Mouse (Mus musculus) kidney, postnatal 0 days (tissue): ENCODE results near the gene Slc7a7. TPM values are rescaled to one million over a fixed set of nuclear protein-coding genes. Genes with fewer than 3 reads are reported as not detected.
A peak's percentile ranks its signal among the peaks of the same experiment; 100 is the strongest.

Source experiments
- ATAC-seq: fragments of 200-750 bp; cut with Nextera tagmentation; replicated peaks from 2 replicates; pipeline ENCODE4 v1.8.0; 2017; ENCODE audit warnings: low read depth, moderate number of reproducible peaks, moderate TSS enrichment, moderate library complexity; ENCODE audit not compliant: low FRiP score
- DNase-seq: peaks from one replicate; pipeline ENCODE4 v3.0.0-alpha.2; 2016; ENCODE audit warnings: low spot score
- H3K27ac ChIP-seq: fragments of 300-500 bp; sonication (generic); 2 replicates; pipeline ENCODE4 v1.5.1; 2014; ENCODE audit warnings: mild to moderate bottlenecking
- H3K27me3 ChIP-seq: fragments of 300-500 bp; sonication (generic); 2 replicates; pipeline ENCODE4 v1.6.1; 2014; ENCODE audit warnings: low read length, mixed read lengths; ENCODE audit not compliant: insufficient read depth
- H3K36me3 ChIP-seq: fragments of 300-500 bp; sonication (generic); 2 replicates; pipeline ENCODE4 v1.6.1; 2014; ENCODE audit warnings: low read length, mixed read lengths; ENCODE audit not compliant: insufficient read depth
- H3K4me1 ChIP-seq: fragments of 300-500 bp; sonication (generic); replicated peaks from 2 replicates; pipeline ENCODE4 v1.6.1; 2014; ENCODE audit warnings: antibody characterized with exemption, low read length, mixed read lengths; ENCODE audit not compliant: insufficient read depth
- H3K4me2 ChIP-seq: fragments of 300-500 bp; sonication (generic); 2 replicates; pipeline ENCODE4 v1.6.1; 2014; ENCODE audit warnings: mild to moderate bottlenecking, low read length, moderate library complexity, mixed read lengths
- H3K4me3 ChIP-seq: fragments of 300-500 bp; sonication (generic); replicated peaks from 2 replicates; pipeline ENCODE4 v1.5.1; 2014; ENCODE audit warnings: low read depth, low read length
- H3K9ac ChIP-seq: fragments of 300-500 bp; sonication (generic); 2 replicates; pipeline ENCODE4 v1.6.1; 2014; ENCODE audit warnings: low read depth, low read length
- H3K9me3 ChIP-seq: fragments of 300-500 bp; sonication (generic); replicated peaks from 2 replicates; pipeline ENCODE4 v1.6.1; 2016; ENCODE audit warnings: low read length, inconsistent platforms, mixed read lengths
- CTCF ChIP-seq: IDR thresholded peaks from 2 replicates; pipeline ENCODE4 v1.5.1; 2016; ENCODE audit warnings: antibody characterized with exemption, low read depth, mild to moderate bottlenecking, moderate library complexity
- WGBS: fragments of 180-500 bp; shearing (Covaris S2); extraction: QIAGEN DNeasy Blood & Tissue Kit; methylation state at CpG from one replicate; pipeline ENCODE4 v1.1.7; 2014; 5-methylcytosine and 5-hydroxymethylcytosine counted together
- polyA plus RNA-seq: library from polyadenylated mRNA; unstranded; fragments of >200 nt; fragmentation: Nextera tagmentation; extraction: Ambion mirVana; gene quantifications from 2 replicates; pipeline ENCODE4 v1.2.1, GENCODE M21; 2015

Gene Slc7a7
- polyA plus RNA-seq, 1 experiment from 2014 or later, result 27.8 TPM

DNA sequence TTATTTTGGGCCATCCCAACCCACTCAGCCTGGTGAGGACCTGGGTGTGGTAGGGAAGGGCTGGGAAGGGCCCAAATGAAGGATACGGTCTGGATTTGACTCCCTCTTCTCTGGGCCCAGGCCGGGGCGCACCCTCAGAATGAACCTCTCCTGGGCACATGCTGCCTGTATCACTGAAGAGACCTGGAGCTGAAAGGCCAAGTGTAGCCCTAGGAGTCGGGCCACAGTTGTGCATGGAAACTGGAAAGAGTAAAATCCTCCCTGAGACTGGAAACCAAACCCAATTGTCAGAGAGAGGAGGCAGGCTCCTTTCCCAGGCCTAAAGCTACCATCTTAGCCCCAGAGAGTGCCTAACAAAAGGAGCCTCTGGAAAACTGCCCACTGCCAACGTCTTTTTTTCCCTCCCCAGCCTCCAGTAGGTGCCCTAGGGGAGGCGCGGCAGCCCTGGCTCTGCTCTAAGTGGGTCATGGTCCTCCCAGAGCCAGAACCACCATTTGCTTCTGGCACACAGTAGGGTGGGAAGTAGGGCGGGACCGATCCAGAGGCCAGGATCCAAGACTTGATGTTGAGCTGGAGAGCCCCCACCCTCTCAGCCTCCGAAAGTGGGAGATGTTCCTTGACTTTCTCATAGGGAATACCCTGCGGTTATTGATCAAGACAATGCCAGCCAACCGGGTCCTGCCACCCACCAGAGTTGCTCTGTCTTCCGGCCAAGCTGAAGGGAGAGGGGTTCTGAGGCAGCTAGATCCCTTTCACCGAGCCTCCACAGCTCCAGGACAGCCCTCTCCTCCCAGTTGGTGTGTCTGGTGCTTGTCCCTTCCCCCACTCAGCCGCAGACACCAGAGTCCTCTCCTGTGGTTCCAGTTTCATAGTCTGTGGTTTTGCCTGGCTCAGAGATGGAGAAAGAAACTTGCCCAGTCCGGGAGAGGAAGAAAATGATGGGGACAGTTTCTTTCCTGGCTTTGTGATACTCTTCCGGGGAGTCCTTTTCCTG is 15.6 kb upstream of the Slc7a7 start:
- DNase-seq (peak; percentile 54), ATAC-seq (no peak)
- Histone ChIP-seq H3K4me1 (peaks cover 27% of the 10 kb centered on the region), H3K36me3 (peaks cover 21% of the 10 kb centered on the region; the same call in 1 of the 2 replicates), H3K27ac (peak overlapping the region; percentile 97), H3K9me3 (no peaks in the 10 kb centered on the region), H3K4me3 (peak overlapping the region; percentile 89), H3K4me2 (peak overlapping the region; percentile 70), H3K9ac (peak overlapping the region; percentile 98), H3K27me3 (no peaks in the 10 kb centered on the region)
- TF ChIP-seq CTCF, result no peak
- 18% methylated on average over 17 of the region's 17 CpGs for WGBS

DNA sequence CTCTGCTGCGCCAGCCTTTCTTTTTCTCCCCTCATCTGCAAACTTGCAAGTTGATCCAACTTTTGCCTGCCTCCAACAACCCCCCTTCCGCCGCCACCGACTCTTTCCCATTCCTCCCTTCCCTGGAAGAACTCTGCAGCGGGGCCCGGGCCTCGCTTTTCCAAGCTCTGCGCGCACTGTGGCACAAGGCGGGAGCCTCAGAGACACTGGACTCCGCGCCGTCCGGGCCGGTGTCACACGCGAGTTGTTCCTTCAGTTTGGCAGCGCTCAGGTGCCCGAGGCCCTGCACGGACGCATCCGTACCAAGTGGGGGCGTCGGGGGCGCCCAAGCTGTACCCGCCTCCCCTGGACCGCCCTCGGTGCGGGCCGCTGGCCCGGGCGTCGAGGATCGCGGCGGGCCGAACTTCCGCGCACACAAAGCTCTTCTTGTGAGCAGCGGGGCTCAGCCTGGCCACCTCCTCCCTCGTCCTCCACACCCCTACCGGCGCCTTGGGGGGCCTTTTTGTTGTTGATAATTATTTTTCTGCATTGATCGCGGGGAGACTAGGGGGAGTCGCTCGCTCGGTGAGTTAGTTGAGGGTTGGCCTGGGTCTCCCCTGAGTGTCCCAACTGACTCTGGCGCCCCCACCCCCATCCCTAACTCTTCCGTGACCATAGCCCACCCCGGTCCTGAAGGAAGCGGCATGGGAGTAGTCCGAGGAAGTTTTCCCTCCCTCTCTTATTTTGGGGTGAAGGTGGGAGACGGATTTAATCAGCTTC is 14.7 kb upstream of the Slc7a7 start:
- no peaks in the 10 kb centered on the region for H3K9me3 ChIP-seq
- peak; percentile 52 for ATAC-seq
- no peak for TF ChIP-seq CTCF
- H3K4me1 ChIP-seq, result peaks cover 27% of the 10 kb centered on the region
- WGBS, result 1% methylated on average over 53 of the region's 54 CpGs
- H3K36me3 ChIP-seq, result peaks cover 16% of the 10 kb centered on the region; the same call in 1 of the 2 replicates
- H3K4me3 ChIP-seq, result peak overlapping the region; percentile 89
- H3K9ac ChIP-seq, result peak overlapping the region; percentile 98
- H3K4me2 ChIP-seq, result peak overlapping the region; percentile 70
- H3K27me3 ChIP-seq, result no peaks in the 10 kb centered on the region
- H3K27ac ChIP-seq, result peak overlapping the region; percentile 97
- no peak for DNase-seq

DNA sequence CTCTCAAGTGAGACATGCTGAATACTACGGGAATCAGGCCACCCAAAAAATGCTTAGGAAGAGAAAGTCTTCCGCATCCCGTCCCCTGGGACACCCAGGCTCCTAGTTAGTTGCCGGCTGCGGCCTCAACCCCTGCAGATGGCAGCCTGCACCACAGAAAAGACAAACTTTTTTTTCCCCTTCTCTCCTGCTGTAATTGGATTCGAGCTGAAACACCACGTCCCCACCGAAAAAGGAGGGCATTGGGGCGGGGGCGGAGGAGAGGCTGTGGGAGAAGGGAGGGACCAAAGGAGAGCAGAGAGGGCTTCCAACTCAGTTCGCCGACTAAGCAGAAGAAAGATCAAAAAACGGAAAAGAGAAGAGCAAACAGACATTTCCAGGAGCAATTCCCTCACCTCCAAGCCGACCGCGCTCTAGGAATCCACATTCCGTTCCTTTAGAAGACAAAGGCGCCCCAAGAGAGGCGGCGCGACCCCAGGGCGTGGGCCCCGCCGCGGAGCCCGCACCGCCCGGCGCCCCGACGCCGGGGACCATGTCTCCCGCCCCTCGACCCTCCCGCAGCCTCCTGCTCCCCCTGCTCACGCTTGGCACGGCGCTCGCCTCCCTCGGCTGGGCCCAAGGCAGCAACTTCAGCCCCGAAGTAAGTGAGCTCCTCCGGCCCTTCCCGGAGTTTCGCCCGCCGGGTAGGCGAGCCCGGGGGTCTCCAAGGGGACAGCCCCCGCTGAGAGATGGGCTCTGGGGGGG is 13.9 kb upstream of the Slc7a7 start, which contains the start of gene Mmp14:
Gene Mmp14, plus strand, starts transcription at position 279 of the 744 bp plus-strand sequence.
- Histone ChIP-seq H3K36me3 (peaks cover 8% of the 10 kb centered on the region; the same call in 1 of the 2 replicates), H3K27ac (peak within 1 kb of the TSS; percentile 97), H3K4me3 (peak within 1 kb of the TSS; percentile 89), H3K9me3 (no peaks in the 10 kb centered on the region), H3K9ac (peak within 1 kb of the TSS; percentile 98), H3K27me3 (no peaks in the 10 kb centered on the region), H3K4me1 (peaks cover 27% of the 10 kb centered on the region), H3K4me2 (peak within 1 kb of the TSS; percentile 70)
- DNase-seq, result peak; percentile 94
- TF ChIP-seq CTCF, result peak; percentile 44; the same call in 1 of the 2 replicates
- ATAC-seq, result peak; percentile 25
- WGBS, result under 1% methylated on average over 40 of the region's 49 CpGs

DNA sequence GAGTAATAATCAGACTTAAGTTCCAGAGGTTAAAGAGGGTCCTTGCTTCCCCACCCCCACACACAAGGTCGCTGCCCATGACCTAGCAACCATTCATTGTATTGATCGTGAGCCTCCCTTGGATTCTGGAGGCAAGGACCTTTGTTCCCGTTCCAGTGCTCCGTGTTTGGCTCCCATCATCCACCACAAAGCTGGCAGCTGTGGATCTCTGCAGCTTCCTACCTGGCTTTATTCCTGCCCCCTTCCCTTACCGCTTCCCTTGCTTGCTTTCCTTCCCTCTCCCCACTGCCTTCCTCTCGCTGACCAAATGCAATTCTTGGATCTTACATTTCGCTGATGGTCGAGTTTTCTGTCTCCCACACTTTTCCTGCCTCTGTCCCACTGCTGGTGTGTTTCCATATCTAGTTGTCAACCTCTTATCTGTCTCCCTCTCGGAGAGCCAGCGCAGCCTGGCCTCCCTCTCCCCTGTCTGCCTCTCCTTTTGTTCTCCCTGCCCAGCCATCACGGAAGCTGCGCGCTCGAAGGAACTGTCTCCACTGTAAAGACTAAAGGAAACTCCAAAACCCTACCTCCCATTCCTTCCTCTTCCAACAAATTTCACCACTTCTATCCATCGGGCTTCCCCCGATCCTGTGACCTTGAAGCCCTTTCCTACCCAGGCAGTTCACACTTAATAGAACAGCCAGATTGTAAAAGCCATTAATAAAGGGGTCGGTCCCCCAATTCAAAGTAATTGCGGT is 13.0 kb upstream of the Slc7a7 start:
- DNase-seq (no peak), ATAC-seq (no peak)
- H3K4me2 ChIP-seq, result peak overlapping the region; percentile 70
- no peaks in the 10 kb centered on the region for H3K9me3 ChIP-seq
- peak overlapping the region; percentile 98 for H3K9ac ChIP-seq
- peak overlapping the region; percentile 97 for H3K27ac ChIP-seq
- peaks cover 27% of the 10 kb centered on the region for H3K4me1 ChIP-seq
- TF ChIP-seq CTCF, result no peak
- peak overlapping the region; percentile 89 for H3K4me3 ChIP-seq
- no peaks in the 10 kb centered on the region for H3K27me3 ChIP-seq
- 6% methylated on average over 18 of the region's 18 CpGs for WGBS
- 0 out of 2 replicates have a peak, but pooled peaks cover 6% of the 10 kb centered on the region for H3K36me3 ChIP-seq

DNA sequence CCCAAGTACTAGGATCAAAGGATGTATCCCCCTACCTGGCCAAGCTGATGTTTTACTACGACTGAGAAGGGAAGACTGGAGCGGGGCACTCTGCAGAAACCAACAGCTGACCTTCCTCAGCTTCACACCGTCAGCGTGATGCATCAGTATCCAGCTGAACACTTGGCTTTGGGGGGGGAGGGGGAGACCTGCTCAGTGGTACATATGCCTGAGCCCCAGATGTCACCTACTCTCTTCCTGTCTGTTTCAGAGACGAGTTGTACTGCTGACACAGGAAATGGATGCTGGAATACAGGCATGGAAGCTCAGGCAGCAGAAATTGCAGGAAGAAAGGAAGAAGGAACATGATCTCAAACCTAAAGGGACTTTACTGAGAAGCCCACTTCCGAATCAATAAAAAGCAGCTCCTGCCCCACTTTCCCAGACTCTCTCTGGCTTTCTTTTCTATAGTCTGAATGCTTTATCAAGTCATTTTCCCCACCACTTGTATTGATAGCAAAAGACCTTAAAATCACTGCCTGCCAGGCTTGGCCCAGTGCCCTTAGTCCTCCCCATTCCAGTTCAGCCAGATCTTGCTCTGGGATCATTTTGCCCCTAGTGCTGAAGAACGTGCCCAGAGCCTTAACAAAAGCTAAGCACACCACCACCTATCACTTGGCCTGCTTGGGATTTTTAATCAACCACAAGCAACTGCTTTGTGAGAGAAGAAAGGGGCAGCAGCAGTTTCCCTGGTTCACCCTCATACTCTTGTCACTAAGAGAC is 11.9 kb upstream of the Slc7a7 start:
- Histone ChIP-seq H3K4me1 (peaks cover 26% of the 10 kb centered on the region), H3K4me2 (peak overlapping the region; percentile 70; the same call in 1 of the 2 replicates), H3K9ac (no peak overlapping the region), H3K27ac (no peak overlapping the region), H3K4me3 (no peak overlapping the region), H3K27me3 (no peaks in the 10 kb centered on the region), H3K36me3 (0 out of 2 replicates have a peak, but pooled peaks cover 6% of the 10 kb centered on the region), H3K9me3 (no peaks in the 10 kb centered on the region)
- ATAC-seq (no peak), DNase-seq (no peak)
- no peak for TF ChIP-seq CTCF
- WGBS, result 36% methylated on average over 7 of the region's 7 CpGs
